Mouse (Mus musculus) lung, postnatal 36 days (tissue): ENCODE results near the gene Zmiz1.

Experiments used
- DNase-seq: peaks from one replicate; pipeline ENCODE4 v3.0.0; 2022; ENCODE audit warnings: mixed read lengths

The Zmiz1 gene

DNA sequence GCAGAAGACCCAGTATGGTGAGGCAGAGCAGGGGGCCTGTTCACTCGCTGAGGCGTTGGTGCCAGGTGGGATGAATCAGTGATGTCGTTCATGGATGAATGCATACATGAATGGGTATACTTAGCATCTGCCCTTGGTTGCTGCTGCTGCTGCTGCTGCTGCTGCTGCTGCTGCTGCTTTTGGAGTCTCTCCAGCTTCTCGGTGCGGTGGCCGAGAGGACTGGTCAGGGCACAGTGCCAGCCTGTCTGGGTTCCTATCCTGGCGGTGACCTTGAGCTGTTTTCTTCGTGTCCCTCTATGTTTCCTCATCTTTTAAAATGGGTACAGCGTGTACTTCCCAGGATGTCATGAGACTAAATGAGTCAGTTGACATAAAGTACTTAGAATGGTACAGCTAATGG is 56.9 kb downstream of the Zmiz1 start:
- DNase-seq, result peak; percentile 84

DNA sequence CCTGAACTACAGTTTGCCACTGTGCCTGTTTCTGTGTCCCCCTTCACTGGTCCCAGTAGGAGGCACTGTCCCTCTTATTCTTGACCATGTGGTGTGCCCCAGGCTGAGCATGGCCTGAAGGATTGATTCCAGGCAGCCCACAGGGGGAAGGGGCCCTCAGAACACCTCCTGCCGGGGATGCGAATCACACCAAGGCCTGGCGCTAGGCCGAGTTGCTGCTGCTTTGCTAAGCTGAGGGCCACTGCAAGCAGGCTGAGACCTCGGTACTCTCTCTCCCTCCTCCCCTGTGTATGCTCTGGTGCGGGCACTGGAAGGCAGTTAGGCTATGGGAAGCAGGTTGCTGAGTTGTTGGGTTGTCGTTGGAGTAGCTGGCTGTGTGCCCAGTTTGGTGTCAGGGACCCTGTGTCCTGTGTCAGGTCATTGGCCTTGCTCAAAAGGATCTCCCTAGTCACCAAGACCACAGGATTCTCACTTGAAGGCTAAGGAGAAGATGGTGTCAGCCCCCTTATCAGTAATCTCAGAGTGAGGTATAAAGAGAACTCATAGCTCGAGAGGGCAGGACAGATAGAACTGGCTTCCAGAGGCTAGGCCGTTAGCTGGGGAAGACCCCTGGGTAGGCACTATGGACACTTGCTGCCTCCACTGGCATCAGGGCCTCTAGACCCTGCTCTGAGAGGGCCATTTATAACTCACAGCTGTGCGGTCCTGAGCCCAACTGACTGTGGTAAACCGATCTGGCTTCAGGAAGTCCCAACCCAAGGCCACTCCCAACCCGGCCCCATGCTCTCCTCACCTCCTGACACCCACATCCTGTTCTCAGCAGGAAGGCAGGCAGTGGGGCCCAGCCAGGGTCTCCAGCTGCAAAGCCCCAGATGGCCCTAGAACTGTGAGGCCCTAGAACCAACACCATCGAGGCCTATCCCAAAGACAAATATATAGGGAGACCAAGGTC is 57.9 kb downstream of the Zmiz1 start:
- peak; percentile 80 for DNase-seq

DNA sequence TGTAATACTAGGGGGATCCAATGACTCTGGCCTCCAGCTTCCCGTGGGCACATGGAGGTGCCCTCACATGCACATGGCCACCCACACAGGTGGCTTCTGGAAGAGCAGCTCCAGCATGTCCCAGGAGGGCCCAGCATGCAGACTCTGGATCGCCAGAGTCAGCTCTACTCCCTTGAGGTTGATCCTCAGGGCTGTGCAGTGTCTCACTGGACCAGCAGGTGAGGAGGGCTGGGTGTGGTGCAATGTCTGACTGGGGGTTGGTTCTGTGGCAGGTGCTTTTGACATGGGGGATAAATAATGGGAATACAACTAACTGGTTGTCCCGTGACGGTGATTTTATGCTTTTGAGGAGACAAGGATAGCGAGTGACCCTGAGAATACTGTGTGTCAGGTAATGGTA is 59.7 kb downstream of the Zmiz1 start:
- DNase-seq, result no peak

DNA sequence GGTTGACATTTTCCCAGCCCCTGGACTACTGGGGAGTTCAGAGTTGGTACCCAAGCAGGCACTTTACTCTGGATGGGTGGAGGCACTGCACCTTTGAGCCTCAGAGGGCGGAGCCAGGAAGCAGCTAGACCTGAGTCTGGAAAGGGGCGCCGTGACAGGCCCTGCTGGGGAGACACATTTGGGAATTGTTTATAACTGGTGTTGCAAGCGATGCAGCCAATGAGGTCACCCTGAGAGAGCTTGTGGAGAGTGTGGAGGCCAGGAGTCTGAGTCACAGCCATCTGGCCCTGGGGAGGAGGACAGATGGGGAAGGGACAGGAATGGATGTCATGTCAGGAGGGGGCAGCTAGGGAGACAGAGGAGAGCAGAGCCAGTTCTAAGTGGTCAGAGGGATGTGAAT is 60.7 kb downstream of the Zmiz1 start:
- DNase-seq, result peak; percentile 79

DNA sequence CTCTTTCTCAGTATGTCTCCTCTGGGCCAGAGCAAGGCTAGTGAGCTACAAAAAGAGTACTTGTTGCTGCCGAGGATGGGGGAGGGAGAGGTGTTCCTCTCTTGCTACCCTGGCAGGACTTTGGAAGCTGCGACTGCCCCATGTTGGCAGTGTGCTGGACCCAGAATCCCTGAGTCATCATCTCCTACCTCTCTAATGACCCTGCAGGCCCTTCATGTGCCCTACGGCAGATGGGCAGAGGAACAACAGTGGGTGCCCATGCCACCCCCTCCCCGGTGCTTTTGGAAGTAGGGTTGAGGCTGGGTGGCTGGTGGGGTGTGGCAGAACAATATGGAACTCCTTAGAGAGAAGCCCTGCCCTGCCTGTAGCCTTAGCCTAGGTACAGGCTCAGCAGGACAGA is 61.6 kb downstream of the Zmiz1 start:
- peak; percentile 49 for DNase-seq

DNA sequence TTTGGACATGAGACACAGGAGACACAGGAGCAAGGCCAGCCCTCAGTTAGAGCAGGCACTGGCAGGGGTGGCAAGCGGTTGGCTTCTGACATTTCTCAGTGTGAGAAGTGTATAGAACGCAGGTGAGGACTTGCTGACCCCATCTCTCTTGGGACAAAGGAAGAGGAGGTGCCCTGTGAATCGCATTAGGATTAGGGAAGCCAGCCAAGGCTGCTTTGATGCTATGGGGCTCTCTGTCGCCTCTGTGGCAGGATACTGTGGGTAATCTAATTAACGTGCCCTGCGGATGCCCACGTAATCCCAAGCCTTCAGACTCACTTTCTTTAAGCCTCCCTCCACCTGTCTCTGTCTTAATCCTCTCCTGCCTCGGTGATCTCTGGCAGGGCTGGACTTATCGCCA is 62.0 kb downstream of the Zmiz1 start:
- DNase-seq, result no peak

DNA sequence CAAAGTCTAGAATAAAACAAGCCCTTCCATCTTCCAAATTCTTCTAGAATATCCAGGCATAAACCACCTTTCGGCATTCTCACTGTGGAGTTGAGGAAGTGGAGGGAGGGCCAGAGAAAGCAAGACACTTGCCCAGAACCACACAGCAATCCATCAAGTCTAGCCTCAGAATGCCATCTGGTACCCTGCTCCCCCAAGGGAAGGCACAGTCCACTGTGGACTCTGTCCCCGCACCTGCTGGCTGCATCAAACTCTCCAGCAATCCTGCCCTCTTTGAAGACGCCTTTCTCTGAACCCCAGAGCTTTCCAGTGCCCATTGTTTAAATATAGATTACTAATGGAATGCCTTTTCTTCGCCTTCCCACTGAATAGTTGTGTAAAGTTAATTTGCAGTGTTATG is 62.5 kb downstream of the Zmiz1 start:
- DNase-seq, result no peak

DNA sequence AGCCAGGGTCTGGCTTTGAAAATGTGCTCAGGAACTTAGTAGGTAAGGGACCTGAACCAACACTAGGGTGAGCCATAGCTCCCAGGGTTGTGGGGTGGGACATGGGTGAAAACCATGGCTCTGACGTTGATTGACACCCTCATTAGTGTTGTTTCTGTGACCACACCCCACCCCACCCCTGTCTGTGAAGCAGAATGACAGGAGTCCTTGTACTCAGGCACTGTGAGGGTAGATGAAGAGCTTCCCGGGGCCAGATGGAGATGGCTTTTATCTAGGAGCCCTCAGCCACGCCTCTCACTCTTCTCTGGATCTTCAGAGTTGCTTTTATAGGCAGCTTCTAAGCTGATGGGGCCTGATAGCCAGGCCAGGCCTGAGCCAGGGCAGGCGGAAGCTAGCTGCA is 63.4 kb downstream of the Zmiz1 start:
- peak; percentile 66 for DNase-seq

DNA sequence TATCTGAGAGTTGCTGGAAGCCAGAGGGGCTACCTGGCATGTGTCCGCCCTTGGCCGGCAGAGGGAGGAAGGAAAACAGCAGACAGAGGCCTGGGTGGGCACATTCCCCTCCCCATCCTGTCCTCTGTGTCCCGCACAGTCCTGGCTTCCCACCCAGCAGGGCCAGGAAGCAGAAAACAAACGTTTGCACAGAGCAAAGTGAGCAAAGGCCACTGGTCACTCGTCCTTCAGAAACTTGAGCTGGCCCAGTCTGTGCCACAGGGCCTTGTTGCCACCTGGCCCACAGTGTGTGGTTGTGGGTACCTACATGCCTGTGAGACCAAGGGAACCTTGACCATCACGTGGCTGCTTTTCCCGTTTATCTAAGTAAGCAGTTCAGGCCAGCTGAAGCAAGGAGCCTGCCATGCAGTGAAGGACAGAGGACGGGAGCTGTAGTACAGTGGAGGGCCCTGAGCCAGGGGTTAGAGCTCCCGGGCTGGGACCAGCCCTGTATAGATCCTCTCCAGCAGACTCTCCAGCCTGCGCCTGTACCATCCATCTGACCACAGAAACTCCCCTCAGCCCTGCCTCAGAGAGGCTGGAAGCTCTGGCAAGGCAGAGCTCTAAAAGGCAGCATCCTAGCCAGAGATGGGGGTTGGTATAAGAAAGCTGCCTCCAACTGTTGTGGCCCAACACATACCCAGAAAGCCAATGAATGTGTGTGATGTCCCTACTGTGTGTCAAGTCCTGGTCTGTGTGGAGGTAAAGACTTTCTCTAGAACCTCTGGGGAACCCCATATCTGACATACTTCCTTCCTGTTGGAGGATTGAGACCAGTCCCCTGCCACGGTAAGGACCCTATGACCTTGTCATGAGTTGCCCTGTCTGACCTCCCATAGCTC is 64.5 kb downstream of the Zmiz1 start:
- peak; percentile 58 for DNase-seq

DNA sequence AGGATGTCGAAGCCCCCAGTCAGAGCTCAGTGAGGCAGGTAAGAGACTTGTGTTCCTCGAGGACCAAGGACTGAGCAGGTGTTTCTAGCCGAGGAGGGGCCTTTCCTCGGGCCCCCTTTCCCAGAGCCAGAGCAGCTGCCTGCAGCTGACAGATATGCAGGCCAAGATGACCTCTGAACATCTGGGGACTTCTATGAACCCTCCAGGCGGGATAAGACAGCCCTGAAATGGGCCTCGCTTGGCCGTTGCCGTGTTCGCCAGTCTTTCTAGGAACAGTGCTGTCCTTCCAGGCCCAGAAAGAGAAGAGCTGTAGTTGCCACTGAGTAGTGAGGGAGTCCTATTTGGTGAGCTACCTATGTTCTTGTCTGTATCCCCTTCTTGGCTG is 65.1 kb downstream of the Zmiz1 start:
- DNase-seq, result no peak

DNA sequence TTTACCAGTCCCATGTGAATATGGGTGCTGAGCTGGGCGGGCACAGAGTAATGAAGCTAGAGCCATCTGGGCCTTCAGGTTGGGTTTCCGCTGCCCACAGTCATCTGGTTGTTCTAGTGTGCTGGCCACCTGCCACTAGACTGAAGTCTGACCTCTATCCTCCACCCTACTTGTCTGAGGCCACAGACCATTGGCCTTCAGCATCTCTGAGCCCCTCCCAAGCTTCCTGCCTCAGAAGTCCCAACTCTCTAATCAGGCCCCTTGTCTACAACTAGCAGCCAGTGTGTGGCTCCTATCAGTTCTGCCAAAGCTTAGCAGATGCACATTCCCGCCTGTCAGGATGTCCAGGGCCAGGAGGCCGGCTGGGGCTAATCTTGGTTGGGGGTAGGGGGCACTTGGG is 65.9 kb downstream of the Zmiz1 start:
- no peak for DNase-seq

DNA sequence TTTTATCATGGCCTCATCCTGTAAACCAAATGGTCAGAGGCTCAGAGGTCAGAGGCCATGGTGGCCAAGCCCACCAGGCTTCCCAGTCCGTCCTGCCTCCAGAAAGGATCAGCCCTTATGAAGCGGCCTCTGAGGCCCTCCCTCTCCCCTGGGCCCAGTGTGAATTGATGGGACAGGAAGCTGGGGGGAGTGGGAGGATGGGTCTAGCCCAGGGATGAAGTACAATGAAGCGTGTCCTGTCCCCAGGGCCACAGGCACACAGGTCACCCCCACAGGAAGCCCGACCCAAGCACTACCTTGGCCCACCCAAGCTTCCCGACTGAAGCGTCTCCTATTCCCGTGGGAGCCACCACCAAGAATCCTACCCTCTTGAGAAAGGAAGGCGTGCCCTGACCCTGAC is 66.7 kb downstream of the Zmiz1 start:
- DNase-seq, result peak; percentile 80

DNA sequence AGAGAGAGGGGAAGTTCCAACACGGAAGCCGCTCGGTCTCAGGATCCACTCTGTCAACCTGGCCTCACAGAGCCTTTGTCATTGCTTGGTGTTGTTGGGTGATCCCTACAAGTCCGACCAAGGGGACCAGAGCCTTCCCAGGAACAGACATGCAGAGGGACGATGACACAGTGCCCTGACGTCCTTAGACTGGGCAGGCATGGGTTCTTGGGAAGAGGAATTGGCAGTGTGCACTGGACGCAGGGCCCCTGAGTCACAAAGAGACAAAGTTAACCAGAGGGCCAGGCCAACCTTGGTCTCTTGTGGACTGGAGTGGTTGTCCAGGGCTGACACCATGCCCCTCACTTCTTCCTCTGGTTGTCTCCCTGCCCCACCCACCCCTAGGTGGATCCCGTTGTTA is 67.9 kb downstream of the Zmiz1 start:
- no peak for DNase-seq

DNA sequence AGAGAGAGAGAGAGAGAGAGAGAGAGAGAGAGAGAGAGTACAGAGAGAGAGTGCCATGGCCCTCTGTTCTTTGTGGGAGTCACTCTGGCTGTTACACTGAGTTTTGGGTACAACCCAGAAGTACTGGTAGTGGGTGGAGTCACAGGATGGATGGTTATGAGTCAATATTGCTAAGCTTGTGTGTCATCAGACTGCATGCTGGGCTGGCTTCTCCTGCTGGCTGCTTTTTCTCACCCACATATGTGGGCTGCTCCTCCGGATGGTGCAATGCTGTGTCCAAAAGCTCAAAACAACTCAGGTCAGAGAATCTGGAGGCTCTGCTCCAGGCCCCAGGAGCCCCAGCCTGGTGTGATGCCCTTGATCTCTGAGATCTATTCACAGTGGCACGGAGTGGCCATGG is 68.3 kb downstream of the Zmiz1 start:
- peak; percentile 81 for DNase-seq

DNA sequence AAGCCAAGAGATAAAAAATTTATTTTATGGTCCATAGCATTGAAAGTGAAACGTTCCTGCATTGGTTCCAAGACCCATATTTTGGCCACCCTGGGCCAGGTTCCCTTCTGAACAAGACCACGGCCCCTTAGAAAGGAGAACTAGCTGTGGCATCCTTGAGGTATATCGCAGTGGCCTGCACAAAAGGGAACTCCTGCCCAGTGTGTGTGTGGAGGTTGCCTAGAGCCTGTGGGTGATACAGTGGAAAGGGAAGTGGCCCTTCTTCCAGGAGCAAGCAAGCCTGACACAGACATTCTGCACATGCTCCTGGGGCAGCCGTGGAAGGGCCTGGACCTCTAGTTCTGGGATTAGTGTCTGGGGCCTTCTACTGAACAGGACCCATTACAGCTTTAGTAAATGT is 71.4 kb downstream of the Zmiz1 start:
- DNase-seq, result peak; percentile 61

DNA sequence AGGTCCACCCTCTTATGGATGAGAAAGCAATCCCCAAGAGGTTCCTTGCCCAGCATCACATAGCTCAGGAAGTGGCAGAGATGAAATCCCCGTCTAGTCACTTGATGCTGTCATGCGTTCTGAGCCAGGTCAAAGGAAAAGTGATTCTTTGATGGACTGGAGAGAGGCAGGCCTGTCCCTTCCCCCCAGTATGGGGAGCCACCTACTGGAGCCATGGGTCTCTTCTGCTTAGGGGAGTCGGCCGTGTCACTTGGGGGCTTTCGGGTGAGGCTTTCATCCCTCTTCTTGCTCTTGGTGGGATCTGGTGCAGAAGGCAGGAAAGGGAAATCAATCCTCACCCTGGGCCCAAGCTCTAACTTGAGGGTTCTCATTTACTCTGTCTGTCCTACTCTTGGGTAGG is 71.8 kb downstream of the Zmiz1 start:
- no peak for DNase-seq

DNA sequence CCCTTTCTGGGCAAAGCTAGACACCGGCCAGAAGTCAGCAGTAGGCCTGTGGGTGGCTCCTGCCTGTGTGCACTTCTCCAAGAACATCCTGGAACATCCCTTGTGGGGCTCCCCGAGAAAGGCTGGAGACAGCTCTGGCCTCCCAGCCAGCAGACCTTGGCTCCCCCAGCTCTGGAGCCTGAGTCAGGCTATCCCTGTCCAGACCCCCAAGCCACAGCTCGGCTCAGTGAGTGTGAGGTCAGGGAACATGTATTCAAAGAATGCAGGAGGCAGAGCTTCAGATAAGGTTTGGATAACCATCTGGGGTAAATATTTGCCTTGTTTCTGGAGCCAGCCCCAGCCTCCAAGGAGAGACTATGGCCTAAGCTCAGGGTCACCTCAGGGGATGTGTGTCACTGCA is 74.0 kb downstream of the Zmiz1 start:
- peak; percentile 79 for DNase-seq

DNA sequence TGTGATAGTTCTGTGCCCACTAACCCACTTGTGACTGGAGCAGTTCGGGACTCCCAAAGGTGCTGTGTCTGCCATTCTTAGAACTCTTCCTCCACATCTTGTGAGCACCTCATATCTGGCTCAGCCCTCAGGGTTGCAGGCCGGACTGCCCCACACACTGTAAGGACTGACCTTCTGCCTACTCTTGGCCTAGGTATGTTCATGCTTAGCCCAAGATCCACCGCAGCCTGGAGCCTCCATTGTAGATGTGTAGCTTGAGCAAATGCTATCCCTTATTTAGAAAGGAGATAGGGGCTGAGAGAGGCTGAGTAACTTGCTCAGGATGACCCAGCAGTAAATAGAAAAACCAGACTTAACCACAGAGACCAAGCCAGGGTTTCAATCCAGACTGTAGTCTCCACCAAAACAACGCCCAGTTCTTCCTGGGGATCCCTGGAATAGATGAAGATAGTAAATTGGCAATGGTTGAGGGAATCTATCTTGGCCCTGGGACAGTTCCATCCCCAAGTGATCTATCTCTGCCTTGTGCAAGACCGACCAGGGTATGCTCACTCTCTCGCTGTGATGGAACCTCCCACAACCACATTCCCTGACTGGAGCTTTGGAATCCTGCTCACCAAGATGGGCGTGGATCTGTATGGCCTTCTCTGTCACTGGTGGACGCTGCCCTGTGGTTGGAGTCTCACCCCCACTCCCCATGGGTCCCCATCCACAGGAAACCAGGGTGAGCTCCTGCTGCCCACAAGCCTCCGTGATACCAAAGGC is 74.8 kb downstream of the Zmiz1 start:
- DNase-seq, result peak; percentile 54

DNA sequence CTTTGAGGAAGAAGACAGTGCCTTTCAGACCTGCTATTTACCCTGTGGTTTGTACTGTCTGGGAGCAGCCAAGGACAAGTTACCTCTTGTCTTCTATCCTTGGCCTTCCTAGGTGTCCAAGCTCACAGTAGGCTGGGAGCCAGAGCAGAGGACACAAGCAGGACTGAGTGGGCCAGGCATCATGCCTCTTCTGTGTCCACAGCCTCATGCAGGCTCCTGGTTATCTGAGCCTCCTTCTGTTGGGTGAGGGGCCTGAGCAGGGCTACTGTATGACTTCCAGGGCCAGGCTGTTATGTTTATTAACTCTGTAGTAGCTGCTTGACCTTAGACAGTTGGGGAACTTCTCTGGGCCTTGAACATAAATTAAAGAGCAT is 75.4 kb downstream of the Zmiz1 start:
- DNase-seq, result no peak

DNA sequence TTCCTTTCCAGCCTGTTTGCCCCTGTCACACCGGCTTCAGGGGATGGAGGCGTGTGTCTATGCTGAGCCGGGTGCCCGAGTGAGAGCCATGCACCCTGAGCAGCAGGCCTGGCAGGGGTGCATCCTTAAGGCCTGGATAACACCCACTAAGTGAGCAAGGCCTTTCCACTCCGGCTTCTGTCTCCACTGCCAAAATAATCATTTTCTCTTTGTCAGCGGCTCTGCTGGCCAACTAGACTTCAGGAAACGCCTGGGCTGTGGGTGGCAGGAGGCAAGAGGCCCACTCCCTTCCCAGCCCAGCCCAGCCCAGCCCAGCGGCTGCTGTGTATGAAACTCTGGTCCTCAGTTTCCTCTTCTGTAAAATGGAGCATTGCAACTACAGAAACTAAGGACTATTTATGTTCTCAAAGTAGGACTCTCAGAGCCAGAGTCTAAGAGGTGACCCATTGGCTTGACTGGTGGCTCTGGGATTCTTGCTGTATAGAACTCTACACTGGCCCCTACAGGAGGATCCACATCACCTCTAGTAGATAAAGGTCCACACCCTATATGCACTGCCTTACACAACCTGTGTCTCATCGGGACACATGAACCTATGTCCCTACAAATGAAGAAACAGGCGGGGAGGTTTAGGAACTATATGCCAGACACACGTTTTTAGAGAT is 76.1 kb downstream of the Zmiz1 start:
- peak; percentile 50 for DNase-seq

DNA sequence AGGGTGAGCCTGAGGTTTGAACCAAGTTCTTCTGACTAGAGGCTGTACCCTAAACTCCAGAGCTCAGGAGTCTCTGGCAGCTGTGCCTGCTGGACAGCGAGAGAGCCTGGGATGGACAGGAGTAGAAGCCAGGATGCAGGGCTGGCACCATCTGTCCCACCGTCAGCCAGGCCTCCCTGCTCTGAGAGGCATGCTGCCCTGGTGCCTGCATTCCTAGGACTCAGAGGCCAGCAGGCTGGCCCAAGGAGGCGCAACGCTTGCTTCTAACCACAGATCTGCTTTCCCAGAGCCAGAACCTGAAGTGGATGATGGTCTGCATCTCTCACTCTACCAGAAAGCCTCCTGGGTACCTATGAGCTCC is 76.6 kb downstream of the Zmiz1 start:
- no peak for DNase-seq

DNA sequence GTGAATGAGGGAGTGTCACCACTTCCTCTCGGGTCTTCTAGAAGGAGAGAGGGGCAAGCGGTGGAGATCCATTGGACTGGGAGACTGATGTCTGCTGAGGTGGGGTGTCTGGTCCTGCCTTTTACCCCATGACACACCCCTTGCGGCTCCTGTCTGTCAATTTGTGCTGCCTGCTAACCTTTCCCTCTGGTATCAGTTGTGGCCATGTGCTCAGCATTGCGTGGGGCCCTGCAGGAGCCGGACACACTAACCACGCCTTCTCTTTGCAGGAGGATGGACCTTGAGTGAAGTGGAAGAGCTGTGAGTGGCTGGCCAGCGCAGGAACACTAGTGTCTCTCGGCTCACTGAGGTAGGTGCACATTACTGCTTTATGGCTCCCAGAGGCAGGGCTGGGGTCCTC is 77.5 kb downstream of the Zmiz1 start:
- DNase-seq, result no peak

DNA sequence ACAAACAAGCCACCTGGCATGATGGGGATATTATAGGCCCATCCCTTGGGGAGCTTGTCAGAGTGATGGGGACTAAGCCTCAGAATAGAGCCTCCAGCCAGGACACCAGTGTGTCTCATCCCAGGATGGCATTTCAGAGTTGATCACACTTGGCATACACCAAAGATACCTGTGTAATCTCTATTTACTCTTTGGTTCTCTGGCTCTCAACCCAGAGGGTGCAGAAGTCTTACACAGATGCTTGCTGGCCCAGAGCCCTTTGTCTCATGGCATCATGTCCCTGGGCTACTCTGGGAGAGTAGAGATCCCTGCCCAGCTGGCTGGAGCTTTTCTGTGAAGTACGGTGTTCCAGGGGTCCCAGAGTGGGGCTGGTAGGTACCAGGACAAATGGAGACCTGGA is 78.4 kb downstream of the Zmiz1 start:
- DNase-seq, result no peak
